Mouse (Mus musculus): ENCODE measurements at regions not wholly inside any gene's neighbourhood (a gene's known extent, or its start where the extent isn't known, plus 50 kb on each side); places are given as distances from the start of the nearest gene placed in this dataset.

- DNase-seq: no peak
Observed at GRCm38 (mm10) chr15:93094202-93095135, 180.5 kb downstream of the Gxylt1 start.

DNA sequence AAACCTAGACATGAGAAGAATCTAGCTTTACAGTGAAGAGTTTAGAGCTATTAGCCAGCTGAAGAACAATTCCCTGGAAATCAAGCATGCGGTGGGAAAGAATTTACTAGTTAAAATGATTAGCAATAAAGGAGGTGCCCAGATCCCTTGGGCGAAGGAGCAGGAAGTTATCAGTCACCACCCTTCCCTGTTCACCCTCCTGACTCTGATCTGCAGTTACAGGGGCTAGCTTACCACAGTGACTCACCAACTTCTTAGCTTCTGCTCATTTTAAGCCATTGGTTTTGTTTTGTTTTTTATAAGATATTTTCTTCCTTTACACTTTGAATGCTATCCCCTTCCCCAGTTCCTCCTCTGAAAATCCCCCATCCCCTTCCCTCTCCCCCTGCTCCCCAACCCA is 183.6 kb downstream of the Gxylt1 start:
- no peak for DNase-seq

DNA sequence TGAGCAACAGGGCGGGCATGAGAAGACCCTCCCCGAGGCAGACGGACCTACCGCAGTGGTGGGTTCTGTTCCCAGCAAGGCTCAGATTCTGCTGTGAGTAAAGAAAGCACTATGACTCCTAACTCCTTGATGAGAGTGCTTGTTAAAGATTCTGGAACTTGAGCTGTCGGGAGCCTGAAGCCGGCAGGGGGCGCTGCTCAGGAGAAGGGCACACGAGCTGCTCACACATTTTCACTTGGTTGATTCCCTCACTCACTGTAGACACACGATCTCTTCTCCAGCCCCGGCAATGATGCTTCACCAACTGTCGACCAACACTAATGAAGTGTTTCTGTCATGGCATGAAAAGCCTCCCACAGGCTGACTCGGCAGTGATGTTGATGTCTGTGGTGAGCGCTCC is 185.6 kb downstream of the Gxylt1 start:
- DNase-seq: no peak

DNA sequence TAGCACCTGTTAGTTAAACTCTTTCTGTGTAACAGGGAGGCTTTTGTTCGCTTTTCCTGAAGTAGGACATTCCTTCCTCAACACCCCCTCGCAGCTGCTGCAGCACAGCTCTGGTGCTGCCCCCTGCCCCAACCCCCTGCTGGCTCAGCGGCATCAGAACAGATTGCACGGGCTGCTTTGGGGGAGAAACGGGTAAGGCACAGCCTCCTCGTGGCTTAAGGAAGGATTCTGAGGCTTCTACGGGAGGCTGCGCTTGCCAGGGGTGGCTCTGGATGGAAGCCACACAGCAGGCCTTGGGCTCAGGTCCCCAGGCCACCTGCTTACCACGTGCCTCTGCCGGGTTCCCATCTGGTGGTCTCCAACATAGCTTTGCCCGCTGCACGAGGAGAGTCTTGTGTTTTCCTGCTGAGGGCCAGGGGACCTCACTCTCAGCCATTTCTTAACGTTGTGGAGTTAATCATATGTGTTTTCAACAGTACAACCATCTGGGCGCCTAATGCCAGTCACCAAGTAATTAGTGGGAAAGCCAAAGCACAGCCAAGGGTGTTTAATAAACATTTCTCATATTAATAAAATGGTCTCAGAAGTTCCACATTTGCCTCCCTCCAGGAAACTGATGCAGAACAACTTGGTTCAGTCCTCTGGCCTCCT is 189.9 kb downstream of the Gxylt1 start:
- no peak for DNase-seq

- no peak for DNase-seq
Observed at GRCm38 (mm10) chr15:93074070-93074469, 200.9 kb downstream of the Gxylt1 start.

GRCm38 (mm10) chr15:93062213-93063131 is 212.5 kb downstream of the Gxylt1 start:
- peak; percentile 57 for DNase-seq

- no peak for DNase-seq
Observed at GRCm38 (mm10) chr15:93053471-93053870, 221.5 kb downstream of the Gxylt1 start.

- no peak for DNase-seq
Observed at GRCm38 (mm10) chr15:93027185-93027584, 247.8 kb downstream of the Gxylt1 start.

GRCm38 (mm10) chr15:93026456-93027078 is 248.4 kb downstream of the Gxylt1 start:
- peak; percentile 74 for DNase-seq

- DNase-seq: peak; percentile 2
Observed at GRCm38 (mm10) chr15:93025791-93026190, 249.2 kb downstream of the Gxylt1 start.

DNA sequence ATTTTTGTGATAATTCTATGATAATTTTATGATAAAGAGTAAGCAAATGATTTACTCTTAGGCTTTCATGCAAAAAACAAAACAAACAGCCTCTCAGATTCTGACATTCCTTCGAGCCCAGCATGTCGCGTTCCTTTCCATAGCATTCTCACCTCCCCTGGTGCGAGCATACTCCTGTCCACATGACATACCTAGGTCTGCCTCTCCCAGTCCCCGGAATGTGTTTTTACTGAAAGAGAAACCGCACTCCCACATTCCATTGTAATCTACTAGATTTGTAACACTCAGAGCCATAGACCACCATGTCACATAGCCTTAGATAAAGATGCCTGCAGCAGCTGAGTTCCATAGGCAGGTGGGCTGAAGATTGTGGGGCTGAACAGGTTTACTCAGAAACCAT is 250.8 kb downstream of the Gxylt1 start:
- peak; percentile 36 for DNase-seq

DNA sequence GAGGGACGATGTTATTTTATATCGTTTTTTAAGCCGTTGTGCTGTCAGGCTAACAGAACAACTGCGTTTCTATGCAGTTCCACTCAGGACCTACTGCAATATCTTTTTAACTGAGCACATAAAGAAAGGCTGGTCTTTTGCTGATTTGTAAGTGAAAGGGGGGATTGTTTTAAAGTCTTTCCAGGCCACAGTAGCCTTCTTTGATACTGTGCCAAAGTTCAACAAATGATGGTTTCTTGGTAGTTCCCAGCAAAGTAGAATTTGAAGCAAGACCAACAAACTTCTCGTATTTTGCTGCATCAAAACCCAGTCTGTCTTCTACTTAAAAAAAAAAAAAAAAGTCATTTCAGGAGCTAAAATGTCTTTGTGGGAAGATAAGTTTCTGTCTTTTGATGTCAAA is 263.8 kb downstream of the Gxylt1 start:
- DNase-seq: no peak

DNA sequence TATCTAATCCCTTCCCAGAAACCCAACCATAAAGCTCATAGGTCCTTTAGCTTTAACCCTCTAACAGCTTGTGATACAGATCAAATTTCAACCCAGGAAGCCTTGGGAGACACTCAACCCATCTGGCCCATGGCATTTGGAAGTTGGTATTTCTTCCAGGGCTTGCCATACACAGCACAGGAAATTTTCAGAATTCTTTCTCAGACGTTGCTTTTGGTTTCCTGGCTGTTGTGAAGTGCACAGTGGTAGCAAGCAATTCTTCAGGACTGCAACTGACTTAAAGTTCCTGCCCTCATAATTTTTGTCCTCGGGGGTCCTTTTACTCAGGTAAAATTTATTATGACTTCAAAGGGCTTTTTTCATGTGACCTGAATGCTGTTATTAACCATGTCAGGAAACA is 264.4 kb downstream of the Gxylt1 start:
- no peak for DNase-seq

DNA sequence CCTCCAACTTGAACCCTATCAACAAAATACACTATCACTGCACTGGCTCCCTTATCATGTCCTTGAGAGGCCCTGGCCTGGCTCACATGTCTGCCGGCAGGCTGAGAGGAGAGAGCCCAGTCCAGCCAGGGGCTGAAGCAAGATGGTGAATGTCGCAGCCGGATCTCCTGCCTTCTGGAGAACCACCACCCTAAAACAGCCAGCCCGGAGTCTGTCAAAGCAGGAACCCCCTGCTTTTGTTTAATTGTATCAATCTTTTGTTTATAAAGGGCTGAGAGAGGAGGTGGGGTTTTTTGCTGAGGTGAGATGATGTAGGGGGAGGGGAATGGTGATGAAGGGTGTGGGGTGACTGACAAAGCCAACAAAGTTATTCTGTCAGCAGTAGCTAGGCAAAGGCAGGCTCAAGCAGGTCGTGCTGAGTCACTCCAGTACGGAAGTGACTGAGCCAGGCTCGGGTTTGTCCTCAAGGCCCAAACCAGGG is 269.2 kb downstream of the Gxylt1 start:
- DNase-seq: peak; percentile 96

DNA sequence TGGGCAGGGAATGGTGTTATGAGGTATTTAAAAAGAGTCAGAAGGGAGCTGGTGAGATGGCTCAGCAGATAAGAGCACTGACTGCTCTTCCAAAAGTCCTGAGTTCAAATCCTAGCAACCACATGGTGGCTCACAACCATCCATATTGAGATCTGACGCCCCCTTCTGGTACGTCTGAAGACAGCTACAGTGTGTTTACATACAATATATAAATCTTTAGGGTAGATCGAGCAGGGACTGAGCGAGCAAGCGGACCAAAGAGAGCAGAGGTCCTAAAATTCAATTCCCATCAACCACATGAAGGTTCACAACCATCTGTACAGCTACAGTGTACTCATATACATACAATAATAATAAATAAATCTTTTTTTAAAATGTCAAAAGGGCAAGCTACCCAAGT is 269.8 kb downstream of the Gxylt1 start:
- peak; percentile 37 for DNase-seq

- peak; percentile 66 for DNase-seq
Observed at GRCm38 (mm10) chr15:93004551-93004950, 270.4 kb downstream of the Gxylt1 start.

DNA sequence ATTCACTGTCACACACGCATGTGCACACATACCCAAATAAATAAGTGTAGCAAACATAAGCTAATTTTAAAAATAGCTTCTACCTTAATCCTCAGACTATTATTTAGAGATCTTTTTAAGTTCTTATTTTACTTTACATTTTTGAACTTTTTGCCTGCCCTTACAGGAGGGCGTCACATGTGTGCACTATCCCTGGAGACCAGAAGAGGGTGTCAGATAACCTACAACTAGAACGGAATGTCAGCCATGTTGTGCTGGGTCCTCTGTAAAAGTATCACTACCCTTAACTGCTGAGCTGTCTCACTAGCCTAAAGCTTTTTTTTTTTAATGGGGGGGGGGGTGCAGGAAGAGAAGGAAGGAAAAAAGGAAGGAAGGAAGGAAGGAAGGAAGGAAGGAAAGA is 271.7 kb downstream of the Gxylt1 start:
- DNase-seq: peak; percentile 55

- peak; percentile 87 for DNase-seq
Observed at GRCm38 (mm10) chr15:93002002-93002904, 272.7 kb downstream of the Gxylt1 start.

DNA sequence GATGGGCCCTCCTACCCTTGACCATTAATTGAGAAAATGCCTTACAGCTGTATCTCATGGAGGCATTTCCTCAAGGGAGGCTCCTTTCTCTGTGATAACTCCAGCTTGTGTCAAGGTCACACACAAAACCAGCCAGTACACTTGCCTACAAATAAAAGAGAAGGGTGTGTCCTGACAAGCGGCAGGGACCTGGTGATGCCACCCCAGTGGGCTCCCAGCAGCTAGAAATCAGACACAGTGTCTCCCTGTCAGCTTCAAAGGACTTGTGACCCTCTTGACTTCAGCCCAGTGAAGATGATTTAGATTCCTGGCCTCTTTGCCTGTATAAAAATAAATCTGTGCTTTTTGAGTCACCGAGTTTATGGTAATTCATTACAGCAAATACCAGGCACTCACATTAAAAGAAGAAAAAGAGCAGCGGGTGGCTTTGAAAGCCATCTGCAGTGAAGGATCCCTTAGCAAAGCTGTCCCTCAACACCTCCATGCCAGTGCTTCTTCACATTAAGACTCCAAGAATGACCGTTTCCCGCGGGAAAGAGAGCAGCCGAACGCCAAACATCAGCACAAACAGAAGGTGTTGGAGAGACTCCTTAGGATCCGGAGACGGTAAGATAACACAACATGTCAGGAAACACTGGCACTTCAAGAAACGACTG is 273.5 kb downstream of the Gxylt1 start:
- peak; percentile 90 for DNase-seq

GRCm38 (mm10) chr15:93000121-93000520 is 274.9 kb downstream of the Gxylt1 start:
- peak; percentile 91 for DNase-seq

DNA sequence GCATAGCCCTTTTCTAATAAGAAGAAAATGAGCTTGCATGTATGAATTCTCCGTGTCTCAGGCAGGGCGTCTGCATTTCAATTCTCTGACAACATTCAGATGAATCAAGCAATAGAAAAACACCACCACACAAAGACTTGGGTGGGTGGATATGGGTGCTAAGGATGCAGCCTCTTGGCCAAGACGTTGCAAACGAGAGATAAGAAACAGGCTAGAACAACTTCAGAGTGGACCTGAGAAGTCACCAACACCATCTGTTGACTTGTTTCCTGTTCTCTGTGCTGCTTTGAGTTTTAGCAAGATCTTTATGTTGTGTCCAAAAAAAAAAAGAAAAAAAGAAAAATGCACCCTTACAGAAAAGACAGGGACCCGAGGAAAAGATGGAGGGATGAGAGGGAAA is 277.0 kb downstream of the Gxylt1 start:
- peak; percentile 1 for DNase-seq
